Mouse (Mus musculus) ES-E14 (cell line): ENCODE data around the gene Myl9.

ENCODE experiments used
- CHD2 ChIP-seq: IDR thresholded peaks from 2 replicates; pipeline ENCODE4 v1.6.1; 2014; ENCODE audit warnings: mild to moderate bottlenecking, low read depth, low read length, inconsistent platforms
- MAFK ChIP-seq: IDR thresholded peaks from 2 replicates; pipeline ENCODE4 v1.6.1; 2014; ENCODE audit warnings: mild to moderate bottlenecking, low read depth, low read length, inconsistent platforms; ENCODE audit not compliant: insufficient read depth
- ZC3H11A ChIP-seq: IDR thresholded peaks from 2 replicates; pipeline ENCODE4 v1.6.1; 2012; ENCODE audit warnings: low read depth, mild to moderate bottlenecking, inconsistent platforms, low read length, borderline replicate concordance
- ZNF384 ChIP-seq: IDR thresholded peaks from 2 replicates; pipeline ENCODE4 v1.6.1; 2012; ENCODE audit warnings: low read depth, low read length, inconsistent platforms

DNA sequence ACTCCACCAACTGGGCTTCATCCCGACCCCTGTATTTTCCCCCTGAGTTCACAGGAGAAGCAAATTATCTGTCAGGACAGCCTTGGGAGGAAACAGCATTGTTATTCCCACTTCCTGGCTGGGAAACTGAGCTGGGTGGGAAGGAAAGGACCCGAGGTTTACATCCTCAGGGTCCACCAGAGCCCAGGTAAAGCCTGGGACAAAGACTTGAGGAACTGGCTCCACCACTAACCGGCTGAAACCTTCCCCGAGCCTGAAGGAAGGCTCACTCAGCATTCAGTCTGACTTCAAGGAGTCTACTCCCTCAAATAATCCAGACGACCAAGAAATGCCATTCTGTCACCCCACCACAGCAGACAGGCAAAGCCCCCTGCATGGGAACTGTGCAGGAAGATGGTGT is 39.7 kb downstream of the Myl9 start:
- TF ChIP-seq ZNF384 = no peak
- TF ChIP-seq MAFK = no peak
- TF ChIP-seq ZC3H11A = no peak
- no peak for TF ChIP-seq CHD2
